Mouse (Mus musculus): ENCODE results near the gene Dnajc28. TPM values are rescaled to one million over a fixed set of nuclear protein-coding genes. Genes with fewer than 3 reads are reported as not detected.
A peak's percentile ranks its signal among the peaks of the same experiment; 100 is the strongest.

Gene Dnajc28
- total and polyA plus RNA-seq, 2 experiments from 2014 or later: 2.6 to 3.9 TPM

- no peak overlapping the region for H3K4me3 ChIP-seq (ENCODE audit: low read depth, low read length)
- DNase-seq (ENCODE audit: low spot score): no peak
- no peak for ATAC-seq (ENCODE audit: low FRiP score)
- 90% methylated on average over 6 of the region's 6 CpGs for WGBS
- H3K4me2 ChIP-seq (ENCODE audit: low read depth, low read length, poor library complexity, severe bottlenecking): no peak overlapping the region
- H3K4me1 ChIP-seq (ENCODE audit: insufficient read depth, low read length): no peaks in the 10 kb centered on the region
- no peak overlapping the region for H3K27ac ChIP-seq (ENCODE audit: low read depth, low read length)
- H3K27me3 ChIP-seq (ENCODE audit: insufficient read depth, low read length): no peaks in the 10 kb centered on the region
- no peak for TF ChIP-seq CTCF (IDR thresholded peaks at IDR 0.05)
- H3K9ac ChIP-seq (replicated peaks; ENCODE audit: low read length, poor library complexity, severe bottlenecking): no peak overlapping the region
- no peaks in the 10 kb centered on the region for H3K9me3 ChIP-seq (ENCODE audit: low read length)
- H3K36me3 ChIP-seq (ENCODE audit: insufficient read depth, low read length): peaks cover 16% of the 10 kb centered on the region
These were observed 32.6 kb downstream of the Dnajc28 start for GRCm38 (mm10) chr16:91586244-91586643.

DNA sequence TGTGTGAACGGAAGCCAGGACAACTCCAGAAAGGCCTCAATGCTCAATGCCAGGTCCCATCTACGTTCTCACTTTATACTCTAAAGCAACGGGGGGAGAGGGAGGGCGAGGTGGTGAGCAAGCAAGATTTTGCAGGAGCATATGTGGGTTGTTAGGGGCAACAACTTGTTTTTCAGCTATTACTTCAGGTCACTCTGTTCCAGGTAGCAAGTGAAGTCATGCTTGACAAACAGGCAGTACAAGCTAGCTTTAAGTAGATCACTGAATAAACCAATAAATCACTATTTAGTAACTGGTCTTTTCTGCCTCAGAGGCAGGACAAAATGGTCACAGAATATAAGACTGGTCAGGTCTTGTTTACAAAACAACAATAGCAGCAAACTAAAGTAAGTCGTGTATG lies 33.2 kb downstream of the Dnajc28 start:
- peaks cover 20% of the 10 kb centered on the region for H3K36me3 ChIP-seq (ENCODE audit: insufficient read depth, low read length)
- no peaks in the 10 kb centered on the region for H3K9me3 ChIP-seq (ENCODE audit: low read length)
- no peak for TF ChIP-seq CTCF (IDR thresholded peaks at IDR 0.05)
- H3K4me3 ChIP-seq (ENCODE audit: low read depth, low read length): no peak overlapping the region
- no peaks in the 10 kb centered on the region for H3K4me1 ChIP-seq (ENCODE audit: insufficient read depth, low read length)
- no peak overlapping the region for H3K9ac ChIP-seq (replicated peaks; ENCODE audit: low read length, poor library complexity, severe bottlenecking)
- H3K4me2 ChIP-seq (ENCODE audit: low read depth, low read length, poor library complexity, severe bottlenecking): no peak overlapping the region
- ATAC-seq (ENCODE audit: low FRiP score) (no peak), DNase-seq (ENCODE audit: low spot score) (no peak)
- WGBS: 94% methylated on average over 5 of the region's 5 CpGs
- no peak overlapping the region for H3K27ac ChIP-seq (ENCODE audit: low read depth, low read length)
- H3K27me3 ChIP-seq (ENCODE audit: insufficient read depth, low read length): no peaks in the 10 kb centered on the region

DNA sequence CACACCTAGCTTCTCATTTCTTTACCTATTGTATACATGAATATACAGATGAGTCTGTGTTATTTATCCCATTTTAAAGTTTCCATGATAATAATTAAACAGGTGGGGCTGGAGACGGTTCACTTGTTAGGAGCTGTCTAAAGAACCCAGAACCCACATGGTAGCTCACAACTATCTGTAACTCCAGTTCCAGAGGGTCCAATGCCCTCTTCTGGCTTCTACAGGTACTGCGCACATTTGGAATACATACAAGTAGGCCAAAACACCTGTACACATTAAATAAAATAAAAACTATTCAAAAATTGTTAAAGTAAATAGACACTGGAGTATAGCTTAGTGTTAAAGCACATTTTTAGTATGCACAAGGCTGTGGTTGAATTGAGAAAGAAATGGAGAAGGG lies 36.5 kb downstream of the Dnajc28 start:
- no peak overlapping the region for H3K9ac ChIP-seq (replicated peaks; ENCODE audit: low read length, poor library complexity, severe bottlenecking)
- no peak for ATAC-seq (ENCODE audit: low FRiP score)
- 74% methylated on average over 2 of the region's 2 CpGs for WGBS
- no peak overlapping the region for H3K27ac ChIP-seq (ENCODE audit: low read depth, low read length)
- no peaks in the 10 kb centered on the region for H3K27me3 ChIP-seq (ENCODE audit: insufficient read depth, low read length)
- no peak overlapping the region for H3K4me3 ChIP-seq (ENCODE audit: low read depth, low read length)
- DNase-seq (ENCODE audit: low spot score): peak; percentile 48
- no peak overlapping the region for H3K4me2 ChIP-seq (ENCODE audit: low read depth, low read length, poor library complexity, severe bottlenecking)
- H3K36me3 ChIP-seq (ENCODE audit: insufficient read depth, low read length): peaks cover 28% of the 10 kb centered on the region
- no peaks in the 10 kb centered on the region for H3K4me1 ChIP-seq (ENCODE audit: insufficient read depth, low read length)
- TF ChIP-seq CTCF (IDR thresholded peaks at IDR 0.05): peak; percentile 73
- H3K9me3 ChIP-seq (ENCODE audit: low read length): no peaks in the 10 kb centered on the region

- Histone ChIP-seq H3K36me3 (ENCODE audit: insufficient read depth, low read length) (peaks cover 36% of the 10 kb centered on the region), H3K27me3 (ENCODE audit: insufficient read depth, low read length) (no peaks in the 10 kb centered on the region), H3K4me2 (ENCODE audit: low read depth, low read length, poor library complexity, severe bottlenecking) (no peak overlapping the region), H3K27ac (ENCODE audit: low read depth, low read length) (no peak overlapping the region), H3K9me3 (ENCODE audit: low read length) (no peaks in the 10 kb centered on the region), H3K4me1 (ENCODE audit: insufficient read depth, low read length) (no peaks in the 10 kb centered on the region), H3K4me3 (ENCODE audit: low read depth, low read length) (no peak overlapping the region), H3K9ac (replicated peaks; ENCODE audit: low read length, poor library complexity, severe bottlenecking) (no peak overlapping the region)
- TF ChIP-seq CTCF (IDR thresholded peaks at IDR 0.05): no peak
- ATAC-seq (ENCODE audit: low FRiP score) (no peak), DNase-seq (ENCODE audit: low spot score) (peak; percentile 36)
- 83% methylated on average over 14 of the region's 14 CpGs for WGBS
These were observed 39.7 kb downstream of the Dnajc28 start for GRCm38 (mm10) chr16:91578980-91579720.

- H3K36me3 ChIP-seq (ENCODE audit: insufficient read depth, low read length): peaks cover 24% of the 10 kb centered on the region
- no peak overlapping the region for H3K4me3 ChIP-seq (ENCODE audit: low read depth, low read length)
- H3K4me2 ChIP-seq (ENCODE audit: low read depth, low read length, poor library complexity, severe bottlenecking): no peak overlapping the region
- H3K27me3 ChIP-seq (ENCODE audit: insufficient read depth, low read length): no peaks in the 10 kb centered on the region
- H3K27ac ChIP-seq (ENCODE audit: low read depth, low read length): no peak overlapping the region
- DNase-seq (ENCODE audit: low spot score) (no peak), ATAC-seq (ENCODE audit: low FRiP score) (no peak)
- H3K9me3 ChIP-seq (ENCODE audit: low read length): no peaks in the 10 kb centered on the region
- no peak overlapping the region for H3K9ac ChIP-seq (replicated peaks; ENCODE audit: low read length, poor library complexity, severe bottlenecking)
- no peak for TF ChIP-seq CTCF (IDR thresholded peaks at IDR 0.05)
- WGBS: 75% methylated on average over 13 of the region's 13 CpGs
- no peaks in the 10 kb centered on the region for H3K4me1 ChIP-seq (ENCODE audit: insufficient read depth, low read length)
These were observed 43.7 kb downstream of the Dnajc28 start for GRCm38 (mm10) chr16:91575151-91575550.

DNA sequence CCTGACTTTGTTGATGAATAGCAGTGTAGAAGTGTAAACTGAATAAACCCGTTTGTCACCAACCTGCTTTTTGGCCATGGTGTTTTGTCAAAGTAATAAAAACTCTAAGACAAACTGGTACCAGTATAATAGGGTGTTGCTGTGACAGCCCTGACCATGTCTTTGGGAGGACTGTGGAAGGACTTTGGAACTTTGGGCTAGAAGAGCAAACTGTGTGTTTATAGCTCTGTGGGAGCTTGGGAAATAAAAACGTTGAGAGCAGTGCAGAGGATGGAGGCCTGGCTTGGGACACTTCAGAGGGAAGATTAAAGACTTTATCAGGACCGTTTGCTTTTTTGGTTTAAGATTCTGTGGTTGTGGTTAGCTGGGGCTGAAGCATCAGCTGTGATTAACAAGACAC lies 47.7 kb downstream of the Dnajc28 start:
- WGBS: 64% methylated on average over 3 of the region's 3 CpGs
- Histone ChIP-seq H3K27me3 (ENCODE audit: insufficient read depth, low read length) (no peaks in the 10 kb centered on the region), H3K36me3 (ENCODE audit: insufficient read depth, low read length) (peaks cover 8% of the 10 kb centered on the region; the same call in 1 of the 2 replicates), H3K9ac (replicated peaks; ENCODE audit: low read length, poor library complexity, severe bottlenecking) (no peak overlapping the region), H3K4me2 (ENCODE audit: low read depth, low read length, poor library complexity, severe bottlenecking) (no peak overlapping the region), H3K4me1 (ENCODE audit: insufficient read depth, low read length) (no peaks in the 10 kb centered on the region), H3K9me3 (ENCODE audit: low read length) (no peaks in the 10 kb centered on the region), H3K4me3 (ENCODE audit: low read depth, low read length) (no peak overlapping the region), H3K27ac (ENCODE audit: low read depth, low read length) (no peak overlapping the region)
- no peak for TF ChIP-seq CTCF (IDR thresholded peaks at IDR 0.05)
- ATAC-seq (ENCODE audit: low FRiP score): no peak
- DNase-seq (ENCODE audit: low spot score): no peak

All from midbrain, postnatal 0 days (tissue).